Mouse (Mus musculus): ENCODE results near the gene Erich6. TPM values are rescaled to one million over a fixed set of nuclear protein-coding genes. Genes with fewer than 3 reads are reported as not detected.

Gene Erich6
- 0.08 TPM in 1 of 2 replicates, not detected in the other for polyA plus RNA-seq (2014; fragmentation: Nextera tagmentation; extraction: Ambion mirVana)

- Histone ChIP-seq H3K9ac (ENCODE audit: low read length) (peak within 1 kb of the TSS; percentile 55), H3K4me2 (ENCODE audit: low read depth, severe bottlenecking) (peak within 1 kb of the TSS; percentile 89), H3K27me3 (ENCODE audit: control insufficient read depth, insufficient read depth, low read length) (no peaks in the 10 kb centered on the region), H3K9me3 (ENCODE audit: control insufficient read depth, low read length) (no peaks in the 10 kb centered on the region), H3K36me3 (ENCODE audit: control insufficient read depth, insufficient read depth, low read length) (no peaks in the 10 kb centered on the region), H3K4me1 (ENCODE audit: control insufficient read depth, insufficient read depth, low read length) (0 out of 2 replicates have a peak, but pooled peaks cover 4% of the 10 kb centered on the region), H3K27ac (replicated peaks; ENCODE audit: low read depth, low read length) (no peak within 1 kb of the TSS), H3K4me3 (ENCODE audit: low read depth, low read length) (peak within 1 kb of the TSS; percentile 47)
- DNase-seq (ENCODE audit: low spot score) (peak; percentile 65), ATAC-seq (ENCODE audit: insufficient number of reproducible peaks, low FRiP score, low TSS enrichment, low read depth) (peak; percentile 79)
- WGBS, result 0% methylated on average over 33 of the region's 34 CpGs
These were observed at the start of gene Erich6 for GRCm38 (mm10) chr3:58636406-58637295. Erich6 (minus strand) TSS chr3:58637207.

GRCm38 (mm10) chr3:58686206-58686921, 49.4 kb upstream of the Erich6 start:
- Histone ChIP-seq H3K4me2 (ENCODE audit: low read depth, severe bottlenecking) (no peak overlapping the region), H3K4me3 (ENCODE audit: low read depth, low read length) (no peak overlapping the region), H3K9me3 (ENCODE audit: control insufficient read depth, low read length) (no peaks in the 10 kb centered on the region), H3K9ac (ENCODE audit: low read length) (no peak overlapping the region), H3K27ac (replicated peaks; ENCODE audit: low read depth, low read length) (no peak overlapping the region), H3K36me3 (ENCODE audit: control insufficient read depth, insufficient read depth, low read length) (no peaks in the 10 kb centered on the region), H3K4me1 (ENCODE audit: control insufficient read depth, insufficient read depth, low read length) (peaks cover 7% of the 10 kb centered on the region; the same call in 1 of the 2 replicates), H3K27me3 (ENCODE audit: control insufficient read depth, insufficient read depth, low read length) (no peaks in the 10 kb centered on the region)
- WGBS, result 87% methylated on average over 7 of the region's 7 CpGs
- ATAC-seq (ENCODE audit: insufficient number of reproducible peaks, low FRiP score, low TSS enrichment, low read depth) (no peak), DNase-seq (ENCODE audit: low spot score) (no peak)

- ATAC-seq (ENCODE audit: insufficient number of reproducible peaks, low FRiP score, low TSS enrichment, low read depth), result no peak
- DNase-seq (ENCODE audit: low spot score), result no peak
- no peaks in the 10 kb centered on the region for H3K36me3 ChIP-seq (ENCODE audit: control insufficient read depth, insufficient read depth, low read length)
- no peak overlapping the region for H3K9ac ChIP-seq (ENCODE audit: low read length)
- WGBS, result 98% methylated on average over 3 of the region's 3 CpGs
- no peak overlapping the region for H3K4me3 ChIP-seq (ENCODE audit: low read depth, low read length)
- no peaks in the 10 kb centered on the region for H3K9me3 ChIP-seq (ENCODE audit: control insufficient read depth, low read length)
- no peak overlapping the region for H3K4me2 ChIP-seq (ENCODE audit: low read depth, severe bottlenecking)
- no peak overlapping the region for H3K27ac ChIP-seq (replicated peaks; ENCODE audit: low read depth, low read length)
- H3K4me1 ChIP-seq (ENCODE audit: control insufficient read depth, insufficient read depth, low read length), result 0 out of 2 replicates have a peak, but pooled peaks cover 3% of the 10 kb centered on the region
- no peaks in the 10 kb centered on the region for H3K27me3 ChIP-seq (ENCODE audit: control insufficient read depth, insufficient read depth, low read length)
These were observed 48.4 kb upstream of the Erich6 start for GRCm38 (mm10) chr3:58685396-58685795.

- no peaks in the 10 kb centered on the region for H3K36me3 ChIP-seq (ENCODE audit: control insufficient read depth, insufficient read depth, low read length)
- H3K4me3 ChIP-seq (ENCODE audit: low read depth, low read length), result no peak overlapping the region
- no peaks in the 10 kb centered on the region for H3K27me3 ChIP-seq (ENCODE audit: control insufficient read depth, insufficient read depth, low read length)
- DNase-seq (ENCODE audit: low spot score) (no peak), ATAC-seq (ENCODE audit: insufficient number of reproducible peaks, low FRiP score, low TSS enrichment, low read depth) (no peak)
- no peak overlapping the region for H3K27ac ChIP-seq (replicated peaks; ENCODE audit: low read depth, low read length)
- 86% methylated on average over 7 of the region's 7 CpGs for WGBS
- H3K4me1 ChIP-seq (ENCODE audit: control insufficient read depth, insufficient read depth, low read length), result peaks cover 4% of the 10 kb centered on the region; the same call in 1 of the 2 replicates
- no peaks in the 10 kb centered on the region for H3K9me3 ChIP-seq (ENCODE audit: control insufficient read depth, low read length)
- no peak overlapping the region for H3K9ac ChIP-seq (ENCODE audit: low read length)
- no peak overlapping the region for H3K4me2 ChIP-seq (ENCODE audit: low read depth, severe bottlenecking)
These were observed 46.3 kb upstream of the Erich6 start for GRCm38 (mm10) chr3:58683346-58683745.

GRCm38 (mm10) chr3:58682336-58682735, 45.3 kb upstream of the Erich6 start:
- H3K36me3 ChIP-seq (ENCODE audit: control insufficient read depth, insufficient read depth, low read length), result no peaks in the 10 kb centered on the region
- H3K27me3 ChIP-seq (ENCODE audit: control insufficient read depth, insufficient read depth, low read length), result no peaks in the 10 kb centered on the region
- H3K4me1 ChIP-seq (ENCODE audit: control insufficient read depth, insufficient read depth, low read length), result peaks cover 8% of the 10 kb centered on the region; the same call in 1 of the 2 replicates
- no peak for ATAC-seq (ENCODE audit: insufficient number of reproducible peaks, low FRiP score, low TSS enrichment, low read depth)
- 73% methylated on average over 4 of the region's 4 CpGs for WGBS
- H3K9ac ChIP-seq (ENCODE audit: low read length), result no peak overlapping the region
- H3K27ac ChIP-seq (replicated peaks; ENCODE audit: low read depth, low read length), result no peak overlapping the region
- DNase-seq (ENCODE audit: low spot score), result no peak
- no peak overlapping the region for H3K4me3 ChIP-seq (ENCODE audit: low read depth, low read length)
- no peaks in the 10 kb centered on the region for H3K9me3 ChIP-seq (ENCODE audit: control insufficient read depth, low read length)
- H3K4me2 ChIP-seq (ENCODE audit: low read depth, severe bottlenecking), result no peak overlapping the region

GRCm38 (mm10) chr3:58681831-58682230, 44.8 kb upstream of the Erich6 start:
- Histone ChIP-seq H3K4me1 (ENCODE audit: control insufficient read depth, insufficient read depth, low read length) (peaks cover 12% of the 10 kb centered on the region; the same call in 1 of the 2 replicates), H3K9me3 (ENCODE audit: control insufficient read depth, low read length) (no peaks in the 10 kb centered on the region), H3K4me3 (ENCODE audit: low read depth, low read length) (no peak overlapping the region), H3K27me3 (ENCODE audit: control insufficient read depth, insufficient read depth, low read length) (no peaks in the 10 kb centered on the region), H3K4me2 (ENCODE audit: low read depth, severe bottlenecking) (no peak overlapping the region), H3K27ac (replicated peaks; ENCODE audit: low read depth, low read length) (no peak overlapping the region), H3K9ac (ENCODE audit: low read length) (no peak overlapping the region), H3K36me3 (ENCODE audit: control insufficient read depth, insufficient read depth, low read length) (no peaks in the 10 kb centered on the region)
- WGBS, result 9% methylated on average over 2 of the region's 2 CpGs
- DNase-seq (ENCODE audit: low spot score) (no peak), ATAC-seq (ENCODE audit: insufficient number of reproducible peaks, low FRiP score, low TSS enrichment, low read depth) (no peak)

- WGBS, result 76% methylated on average over 7 of the region's 7 CpGs
- Histone ChIP-seq H3K4me3 (ENCODE audit: low read depth, low read length) (no peak overlapping the region), H3K36me3 (ENCODE audit: control insufficient read depth, insufficient read depth, low read length) (no peaks in the 10 kb centered on the region), H3K9ac (ENCODE audit: low read length) (no peak overlapping the region), H3K27me3 (ENCODE audit: control insufficient read depth, insufficient read depth, low read length) (no peaks in the 10 kb centered on the region), H3K4me2 (ENCODE audit: low read depth, severe bottlenecking) (no peak overlapping the region), H3K27ac (replicated peaks; ENCODE audit: low read depth, low read length) (no peak overlapping the region), H3K4me1 (ENCODE audit: control insufficient read depth, insufficient read depth, low read length) (peaks cover 12% of the 10 kb centered on the region; the same call in 1 of the 2 replicates), H3K9me3 (ENCODE audit: control insufficient read depth, low read length) (no peaks in the 10 kb centered on the region)
- ATAC-seq (ENCODE audit: insufficient number of reproducible peaks, low FRiP score, low TSS enrichment, low read depth) (no peak), DNase-seq (ENCODE audit: low spot score) (no peak)
These were observed 44.1 kb upstream of the Erich6 start for GRCm38 (mm10) chr3:58680943-58681637.

- DNase-seq (ENCODE audit: low spot score) (no peak), ATAC-seq (ENCODE audit: insufficient number of reproducible peaks, low FRiP score, low TSS enrichment, low read depth) (no peak)
- no peak overlapping the region for H3K4me3 ChIP-seq (ENCODE audit: low read depth, low read length)
- 28% methylated on average over 4 of the region's 4 CpGs for WGBS
- H3K27me3 ChIP-seq (ENCODE audit: control insufficient read depth, insufficient read depth, low read length), result no peaks in the 10 kb centered on the region
- H3K4me2 ChIP-seq (ENCODE audit: low read depth, severe bottlenecking), result no peak overlapping the region
- peaks cover 12% of the 10 kb centered on the region; the same call in 1 of the 2 replicates for H3K4me1 ChIP-seq (ENCODE audit: control insufficient read depth, insufficient read depth, low read length)
- no peak overlapping the region for H3K27ac ChIP-seq (replicated peaks; ENCODE audit: low read depth, low read length)
- no peaks in the 10 kb centered on the region for H3K36me3 ChIP-seq (ENCODE audit: control insufficient read depth, insufficient read depth, low read length)
- H3K9me3 ChIP-seq (ENCODE audit: control insufficient read depth, low read length), result no peaks in the 10 kb centered on the region
- no peak overlapping the region for H3K9ac ChIP-seq (ENCODE audit: low read length)
These were observed 43.0 kb upstream of the Erich6 start for GRCm38 (mm10) chr3:58679996-58680395.

Data from limb, embryonic 11.5 days (tissue).